Mouse (Mus musculus) macrophage (primary cell): ENCODE data around the gene Mmp17. TPM values are rescaled to one million over a fixed set of nuclear protein-coding genes. Genes with fewer than 3 reads are reported as not detected.
A peak's percentile ranks its signal among the peaks of the same experiment; 100 is the strongest.

Experiments used
- H3K27ac ChIP-seq: fragments of 350-480 bp; formaldehyde crosslinking; 2 replicates; pipeline ENCODE4 v1.9.0; 2021
- H3K36me3 ChIP-seq: fragments of 350-480 bp; formaldehyde crosslinking; 2 replicates; pipeline ENCODE4 v1.9.0; 2021; ENCODE audit errors: inconsistent target
- H3K4me3 ChIP-seq: fragments of 350-480 bp; formaldehyde crosslinking; 2 replicates; pipeline ENCODE4 v1.9.0; 2021; ENCODE audit errors: inconsistent target
- H3K79me2 ChIP-seq: fragments of 350-480 bp; formaldehyde crosslinking; 2 replicates; pipeline ENCODE4 v1.9.0; 2021; ENCODE audit errors: inconsistent target
- WGBS: methylation state at CpG from one replicate; pipeline ENCODE4 v1.1.7; 2026; ENCODE audit warnings: inconsistent platforms; ENCODE audit not compliant: missing documents; 5-methylcytosine and 5-hydroxymethylcytosine counted together
- polyA plus RNA-seq: library from polyadenylated mRNA; stranded (reverse); fragments of 250-400 nt; gene quantifications from 3 replicates; pipeline ENCODE4 v1.2.4, GENCODE M21; 2018; ENCODE audit warnings: inconsistent platforms
- total RNA-seq, 78 experiments: library from RNA; depleted of rRNA; stranded (reverse); fragments of 250-400 nt; gene quantifications; 1 replicate in 9 of 78; 2 replicates in 24 of 78; 3 replicates in 43 of 78; 4 replicates in 2 of 78; pipeline ENCODE4 v1.2.4; 2018; ENCODE audit warnings: inconsistent platforms in 56 of 78

Mmp17 gene
- not detected for total RNA-seq (2018; cell fraction: chromatin; rRNA removed)
- under 1 TPM in 13 of 26 experiments, not detected in 13; under 0.01 to 0.11 (median 0.04) TPM for total RNA-seq (2018; cell fraction: cytosol; rRNA removed)
- total RNA-seq (2018; cell fraction: nucleus; rRNA removed): under 1 TPM in 1 of 26 experiments, not detected in 25; 0.10 TPM
- polyA plus RNA-seq: 0.10 TPM in 1 of 3 replicates, not detected in the others

DNA sequence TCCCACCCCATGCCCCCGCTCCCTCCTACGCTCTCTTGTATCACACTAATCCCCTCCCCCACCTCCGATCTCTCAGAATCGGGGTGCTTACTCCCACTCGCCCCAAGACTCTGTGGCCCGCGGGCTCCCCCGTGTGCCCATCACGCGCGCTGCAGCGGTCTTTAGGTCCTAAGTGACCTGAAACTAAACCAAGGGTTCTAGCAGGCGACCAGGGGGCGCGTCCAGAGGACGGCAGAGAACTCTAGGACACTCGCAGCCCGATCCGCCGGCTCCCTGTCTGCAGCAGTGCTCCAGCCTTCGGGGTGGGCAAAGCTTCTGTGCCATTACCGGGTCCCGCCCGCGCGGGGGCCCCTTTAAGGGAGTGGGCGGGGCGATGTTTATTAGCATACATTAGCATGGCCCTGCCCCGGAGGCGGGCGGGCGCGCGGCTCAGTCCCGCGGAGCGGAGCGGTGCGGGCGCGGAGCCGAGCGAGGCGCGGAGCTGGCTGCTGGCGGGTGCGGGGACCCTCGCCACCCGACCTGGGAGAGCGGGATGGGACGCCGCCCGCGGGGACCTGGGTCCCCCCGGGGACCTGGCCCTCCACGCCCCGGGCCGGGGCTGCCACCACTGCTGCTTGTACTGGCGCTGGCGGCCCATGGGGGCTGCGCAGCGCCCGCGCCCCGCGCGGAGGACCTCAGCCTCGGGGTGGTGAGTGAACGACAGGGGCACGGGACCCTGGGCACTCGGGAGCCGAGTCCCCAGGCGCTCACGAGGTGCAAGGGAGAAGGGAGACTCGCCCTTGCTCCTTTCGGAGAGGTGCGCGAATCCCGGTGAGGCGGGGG is at the start of gene Mmp17:
Gene Mmp17 (plus strand): TSS at position 409 of the 822 bp plus-strand sequence.
- Histone ChIP-seq H3K4me3 (peak within 1 kb of the TSS; percentile 20; the same call in 1 of the 2 replicates), H3K36me3 (no peaks in the 10 kb centered on the region), H3K79me2 (no peaks in the 10 kb centered on the region), H3K27ac (no peak within 1 kb of the TSS)
- under 1% methylated on average over 78 of the region's 80 CpGs for WGBS

DNA sequence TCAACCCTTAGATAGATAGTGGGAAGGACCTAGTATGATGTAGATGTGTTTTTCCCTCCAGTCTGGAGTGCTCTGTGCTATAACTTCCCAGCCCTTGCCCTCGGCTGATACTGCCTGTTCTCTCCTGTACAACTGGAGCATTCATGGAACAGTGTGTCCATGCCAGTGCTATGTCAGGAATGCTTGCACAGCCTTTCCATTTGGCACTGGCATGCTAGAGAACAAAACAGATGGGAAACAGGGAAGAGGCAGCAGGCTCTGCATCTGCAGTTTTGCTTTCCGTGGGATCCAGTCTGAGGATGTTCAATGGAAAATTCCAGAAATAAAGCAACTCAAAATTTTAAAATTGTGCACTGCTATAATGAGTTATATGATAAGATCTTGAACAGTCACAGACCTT is 49.5 kb upstream of the Mmp17 start:
- 94% methylated on average over 2 of the region's 2 CpGs for WGBS
- peaks cover 44% of the 10 kb centered on the region; the same call in 1 of the 2 replicates for H3K36me3 ChIP-seq

GRCm38 (mm10) chr5:129535021-129535420 is 48.9 kb upstream of the Mmp17 start:
- Histone ChIP-seq H3K4me3 (no peak overlapping the region), H3K79me2 (peaks cover 60% of the 10 kb centered on the region; the same call in 1 of the 2 replicates), H3K27ac (no peak overlapping the region), H3K36me3 (peaks cover 45% of the 10 kb centered on the region; the same call in 1 of the 2 replicates)
- 79% methylated on average over 2 of the region's 2 CpGs for WGBS

More for the DNA sequence above, 49.5 kb upstream of the Mmp17 start:
- Histone ChIP-seq H3K4me3 (no peak overlapping the region), H3K79me2 (peaks cover 61% of the 10 kb centered on the region; the same call in 1 of the 2 replicates), H3K27ac (no peak overlapping the region)

DNA sequence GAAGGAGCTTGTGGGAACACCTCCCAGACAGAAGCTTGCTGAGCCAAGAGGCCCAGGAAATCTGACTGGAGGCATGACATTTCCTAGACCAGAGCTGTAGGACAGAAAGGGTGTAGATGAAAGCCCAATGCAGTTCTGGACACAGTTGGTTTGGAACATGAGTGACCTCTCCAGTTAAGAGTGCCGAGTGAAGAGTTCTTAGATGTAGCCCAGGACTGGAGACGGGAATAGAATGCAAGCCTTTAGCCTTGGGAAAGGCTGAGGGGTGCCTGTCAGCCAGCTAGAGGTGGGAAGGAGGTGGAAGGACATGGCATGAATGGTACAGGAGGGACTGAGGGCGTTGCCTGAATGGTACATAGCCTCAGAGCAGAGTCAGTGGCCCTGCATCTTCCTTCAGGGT is 48.5 kb upstream of the Mmp17 start:
- peaks cover 60% of the 10 kb centered on the region; the same call in 1 of the 2 replicates for H3K79me2 ChIP-seq
- H3K36me3 ChIP-seq: peaks cover 45% of the 10 kb centered on the region; the same call in 1 of the 2 replicates
- H3K4me3 ChIP-seq: no peak overlapping the region
- no peak overlapping the region for H3K27ac ChIP-seq
- WGBS: 98% methylated on average over 3 of the region's 3 CpGs

DNA sequence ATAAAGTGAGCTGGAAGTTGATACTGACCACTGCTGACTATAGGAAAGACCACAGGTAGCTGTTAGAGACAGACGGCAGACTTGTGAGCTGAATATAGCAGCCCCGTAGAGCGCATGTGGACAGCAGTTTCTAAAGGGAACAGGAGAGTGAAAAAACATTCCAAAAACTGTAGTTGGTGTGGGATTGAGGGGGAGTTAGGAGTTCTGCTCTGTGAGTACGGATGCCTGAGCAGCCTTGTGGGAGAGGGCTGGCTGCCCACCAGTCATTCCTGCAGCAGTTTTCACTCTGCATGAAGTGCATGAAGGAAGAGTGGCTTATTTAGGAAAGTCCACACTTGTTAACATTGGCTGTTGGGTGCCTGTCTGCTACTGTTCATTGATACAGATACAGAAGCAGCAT is 45.1 kb upstream of the Mmp17 start:
- 96% methylated on average over 4 of the region's 4 CpGs for WGBS
- peaks cover 44% of the 10 kb centered on the region; the same call in 1 of the 2 replicates for H3K79me2 ChIP-seq
- peaks cover 57% of the 10 kb centered on the region for H3K36me3 ChIP-seq

GRCm38 (mm10) chr5:129542236-129542635 is 41.7 kb upstream of the Mmp17 start:
- Histone ChIP-seq H3K79me2 (peaks cover 11% of the 10 kb centered on the region; the same call in 1 of the 2 replicates), H3K4me3 (no peak overlapping the region), H3K36me3 (peaks cover 73% of the 10 kb centered on the region), H3K27ac (no peak overlapping the region)
- 100% methylated on average over 3 of the region's 3 CpGs for WGBS

More for the DNA sequence above, 45.1 kb upstream of the Mmp17 start:
- no peak overlapping the region for H3K4me3 ChIP-seq
- H3K27ac ChIP-seq: no peak overlapping the region

DNA sequence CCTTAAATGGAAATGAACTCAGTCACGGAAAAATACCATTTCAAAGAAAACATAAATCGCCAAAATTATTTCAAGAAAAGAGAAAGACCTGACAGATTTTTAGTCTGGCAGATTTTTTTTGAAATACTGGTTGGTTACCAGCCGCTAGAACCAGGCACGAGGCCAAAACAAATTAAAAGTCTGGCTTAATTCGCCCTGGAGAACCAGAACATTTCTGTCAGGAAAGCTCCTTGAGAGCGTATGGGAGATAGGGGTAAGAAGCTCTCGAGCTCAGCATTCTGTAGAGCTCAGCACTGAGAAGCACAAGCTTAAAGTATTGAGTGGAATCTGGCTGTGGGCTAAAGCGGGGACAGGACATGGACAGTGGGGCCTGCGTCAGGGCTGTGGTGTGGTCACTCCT is 38.2 kb upstream of the Mmp17 start:
- H3K36me3 ChIP-seq: peaks cover 85% of the 10 kb centered on the region
- H3K4me3 ChIP-seq: no peak overlapping the region
- H3K27ac ChIP-seq: no peak overlapping the region
- no peaks in the 10 kb centered on the region for H3K79me2 ChIP-seq
- WGBS: 99% methylated on average over 9 of the region's 9 CpGs

GRCm38 (mm10) chr5:129549716-129550115 is 34.3 kb upstream of the Mmp17 start:
- H3K36me3 ChIP-seq: peaks cover 89% of the 10 kb centered on the region
- no peaks in the 10 kb centered on the region for H3K79me2 ChIP-seq
- no peak overlapping the region for H3K27ac ChIP-seq
- no peak overlapping the region for H3K4me3 ChIP-seq
- WGBS: 94% methylated on average over 12 of the region's 12 CpGs

GRCm38 (mm10) chr5:129550790-129551189 is 33.2 kb upstream of the Mmp17 start:
- Histone ChIP-seq H3K4me3 (no peak overlapping the region), H3K79me2 (no peaks in the 10 kb centered on the region), H3K36me3 (peaks cover 92% of the 10 kb centered on the region), H3K27ac (no peak overlapping the region)
- WGBS: 94% methylated on average over 6 of the region's 6 CpGs

DNA sequence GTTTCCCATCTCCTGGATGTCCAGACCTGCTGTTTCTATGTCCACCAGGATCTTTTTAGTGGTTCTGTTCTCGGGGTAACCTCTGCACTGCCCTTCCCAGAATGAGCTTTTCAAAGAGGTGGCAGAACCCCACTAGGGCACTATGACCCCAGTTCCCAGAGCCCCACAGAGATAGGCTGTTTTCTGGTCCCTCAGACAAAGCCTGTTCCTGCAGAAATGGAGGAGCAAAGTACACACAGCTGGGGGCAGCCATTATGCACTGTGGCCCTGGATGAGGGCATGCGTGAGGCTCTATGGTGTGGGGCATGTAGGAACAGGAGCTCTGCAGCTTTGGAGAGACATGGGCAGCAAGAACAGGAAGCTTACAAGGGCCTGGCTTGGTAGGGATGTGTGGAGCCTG is 32.0 kb upstream of the Mmp17 start:
- Histone ChIP-seq H3K4me3 (no peak overlapping the region), H3K27ac (no peak overlapping the region), H3K79me2 (no peaks in the 10 kb centered on the region), H3K36me3 (peaks cover 94% of the 10 kb centered on the region)
- 100% methylated on average over 2 of the region's 2 CpGs for WGBS

GRCm38 (mm10) chr5:129553642-129554041 is 30.3 kb upstream of the Mmp17 start:
- no peak overlapping the region for H3K27ac ChIP-seq
- 92% methylated on average over 6 of the region's 6 CpGs for WGBS
- H3K36me3 ChIP-seq: peaks cover 90% of the 10 kb centered on the region

DNA sequence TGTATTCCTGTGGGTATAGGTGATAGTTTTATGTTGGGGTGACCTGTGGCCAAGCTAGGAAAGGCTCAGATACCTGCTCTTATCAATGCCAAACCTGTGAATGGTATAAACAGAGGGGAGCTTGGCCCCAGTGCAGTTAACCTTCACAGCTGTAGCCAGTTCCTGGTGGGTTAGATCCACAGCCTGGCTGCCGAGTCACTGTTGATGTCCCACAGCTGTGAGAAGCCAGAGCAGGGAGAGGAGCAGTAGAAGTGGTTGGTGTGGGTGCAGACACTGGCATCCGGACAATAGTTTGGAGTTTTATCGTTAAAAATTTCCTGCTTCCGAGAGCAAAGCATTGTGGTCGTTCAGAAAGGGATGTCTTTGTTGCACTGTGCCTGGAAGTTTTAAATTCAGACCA is 25.4 kb upstream of the Mmp17 start:
- H3K36me3 ChIP-seq: peaks cover 89% of the 10 kb centered on the region
- 95% methylated on average over 4 of the region's 5 CpGs for WGBS
- no peak overlapping the region for H3K27ac ChIP-seq
- H3K79me2 ChIP-seq: no peaks in the 10 kb centered on the region
- no peak overlapping the region for H3K4me3 ChIP-seq

More at GRCm38 (mm10) chr5:129553642-129554041, 30.3 kb upstream of the Mmp17 start:
- Histone ChIP-seq H3K79me2 (no peaks in the 10 kb centered on the region), H3K4me3 (no peak overlapping the region)

GRCm38 (mm10) chr5:129559283-129559682 is 24.7 kb upstream of the Mmp17 start:
- no peak overlapping the region for H3K27ac ChIP-seq
- H3K79me2 ChIP-seq: no peaks in the 10 kb centered on the region
- peaks cover 88% of the 10 kb centered on the region for H3K36me3 ChIP-seq
- H3K4me3 ChIP-seq: no peak overlapping the region
- 92% methylated on average over 10 of the region's 11 CpGs for WGBS

DNA sequence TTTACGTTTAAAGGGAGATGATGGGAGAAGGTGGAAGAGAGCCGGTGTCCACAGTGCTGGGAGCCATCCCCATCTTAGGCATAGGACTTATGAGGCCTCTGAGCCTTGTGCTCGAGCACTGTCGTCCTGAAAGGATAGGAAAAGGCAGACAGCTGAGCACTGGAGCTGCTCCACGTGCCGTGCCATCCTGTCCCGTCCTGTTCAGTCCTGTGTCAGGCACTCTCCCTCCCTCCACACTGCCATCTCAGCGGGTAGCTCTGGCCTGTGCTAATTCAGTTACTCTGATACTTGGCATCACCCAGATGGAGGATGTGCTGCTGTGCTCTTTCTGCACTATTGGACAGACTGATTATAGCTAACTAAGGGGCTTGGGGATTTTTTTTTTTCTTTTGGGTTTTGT is 21.6 kb upstream of the Mmp17 start:
- 95% methylated on average over 8 of the region's 8 CpGs for WGBS
- H3K79me2 ChIP-seq: no peaks in the 10 kb centered on the region
- peaks cover 83% of the 10 kb centered on the region for H3K36me3 ChIP-seq

GRCm38 (mm10) chr5:129568596-129568995 is 15.4 kb upstream of the Mmp17 start:
- Histone ChIP-seq H3K4me3 (no peak overlapping the region), H3K27ac (no peak overlapping the region), H3K79me2 (no peaks in the 10 kb centered on the region), H3K36me3 (peaks cover 76% of the 10 kb centered on the region)
- WGBS: 90% methylated on average over 4 of the region's 4 CpGs

More for the DNA sequence above, 21.6 kb upstream of the Mmp17 start:
- Histone ChIP-seq H3K4me3 (no peak overlapping the region), H3K27ac (no peak overlapping the region)
